Mouse (Mus musculus): ENCODE results near the gene Catip.
"Not testable (repeated sequence)": the region's sequence is repeated elsewhere in the genome, so short reads cannot be mapped to it uniquely, and the experiment has no call there.

Gene Catip

GRCm38 (mm10) chr1:74384525-74384924 is 22.6 kb downstream of the Catip start:
- no peak for DNase-seq (ENCODE audit: low spot score)

DNA sequence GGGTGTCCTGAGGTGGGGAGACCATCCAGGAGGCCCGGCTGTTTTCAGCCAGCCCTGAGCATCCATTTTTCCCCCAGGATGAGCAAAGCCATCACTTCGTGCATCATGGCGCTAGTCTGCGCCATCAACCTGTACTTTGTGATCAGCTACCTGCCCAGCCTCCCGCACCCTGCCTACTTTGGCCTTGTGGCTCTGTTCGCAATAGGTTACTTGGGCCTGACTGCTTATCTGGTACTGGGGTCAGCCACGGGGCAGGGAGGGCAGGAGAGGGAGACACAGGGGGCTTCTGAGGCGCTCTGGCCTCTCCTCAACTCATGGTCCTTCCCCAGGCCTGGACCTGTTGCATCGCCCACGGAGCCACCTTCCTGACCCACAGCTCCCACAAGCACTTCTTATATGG is 23.2 kb downstream of the Catip start:
- no peak for DNase-seq (ENCODE audit: low spot score)

DNA sequence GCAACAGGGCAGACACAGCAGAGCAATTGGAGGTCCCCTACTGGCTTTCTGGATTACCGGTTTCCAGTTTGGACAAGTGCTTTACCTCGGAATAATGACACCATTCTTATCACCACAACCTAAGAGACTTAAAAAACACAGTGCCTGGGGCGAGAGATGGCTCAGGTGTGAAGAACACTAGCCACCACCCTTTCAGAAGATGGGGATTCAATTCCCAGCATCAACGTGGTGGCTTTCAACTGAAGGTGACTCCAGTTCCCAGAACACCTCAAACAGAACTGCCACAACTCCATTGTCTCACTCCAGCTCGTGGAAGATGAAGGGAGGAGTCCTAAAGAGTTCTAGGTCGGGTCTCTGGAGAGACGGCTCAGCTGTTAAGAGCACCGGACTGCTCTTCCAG is 23.6 kb downstream of the Catip start:
- no peak for DNase-seq (ENCODE audit: low spot score)

GRCm38 (mm10) chr1:74386363-74386713 is 24.4 kb downstream of the Catip start:
- DNase-seq (ENCODE audit: low spot score) = no peak

DNA sequence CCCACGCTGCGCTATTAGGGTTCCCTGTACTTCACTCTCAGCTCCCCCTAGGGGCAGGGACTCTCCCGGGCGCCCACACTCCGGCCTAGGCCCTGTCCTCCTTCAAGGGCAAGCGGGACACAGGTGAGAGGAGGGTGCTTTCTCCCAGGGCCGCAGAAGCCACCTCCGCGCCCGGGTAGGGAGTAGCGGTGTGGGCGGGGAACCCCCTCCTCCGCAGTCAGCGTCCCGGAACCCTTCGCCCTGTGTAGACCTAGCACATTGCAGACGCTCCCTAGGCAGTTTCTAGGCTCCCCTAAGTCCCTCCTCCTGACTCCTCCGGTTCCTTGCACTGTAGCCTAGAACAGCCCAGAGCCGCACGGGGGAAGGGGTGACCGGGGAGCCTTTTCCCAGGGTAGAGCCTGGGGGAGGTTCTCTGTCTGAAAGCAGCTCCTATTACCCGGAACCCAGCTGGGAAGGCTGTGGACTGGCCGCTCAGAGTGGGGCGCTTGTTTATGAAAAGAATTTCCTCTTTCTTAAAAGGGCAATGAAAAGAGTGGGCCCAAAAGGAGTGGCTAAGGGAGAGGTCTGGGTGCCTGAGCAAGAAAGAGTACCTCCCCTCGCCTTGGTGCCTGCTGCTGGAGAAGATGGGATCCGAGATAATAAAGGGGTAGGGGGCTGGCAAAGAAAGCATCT is 24.9 kb downstream of the Catip start:
- peak; percentile 97 for DNase-seq (ENCODE audit: low spot score)

DNA sequence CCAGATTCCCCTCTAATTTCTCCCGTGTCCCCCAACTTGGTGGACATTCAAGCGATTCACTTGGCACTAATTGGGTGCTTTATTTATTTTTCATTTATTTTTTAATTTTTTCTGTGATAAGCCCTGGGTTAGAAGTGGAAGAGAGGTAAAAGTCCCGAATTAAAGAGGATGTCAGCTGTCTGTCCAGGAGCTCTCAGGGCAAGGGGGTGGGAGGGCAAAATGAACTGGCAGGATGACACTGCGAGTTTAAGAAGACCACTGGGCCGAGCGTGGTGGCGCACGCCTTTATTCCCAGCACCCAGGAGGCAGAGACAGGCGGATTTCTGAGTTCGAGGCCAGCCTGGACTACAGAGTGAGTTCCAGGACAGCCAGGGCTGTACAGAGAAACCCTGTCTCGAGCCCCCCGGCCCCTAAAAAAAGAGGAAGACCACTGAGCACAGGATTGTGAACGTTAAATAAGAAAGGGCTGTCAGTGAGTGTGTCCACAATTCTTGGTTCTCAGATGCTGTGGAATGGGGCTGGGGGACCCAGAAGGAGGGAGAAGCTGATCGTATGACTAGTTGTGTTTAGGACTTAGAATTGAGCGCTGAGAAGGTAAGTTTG is 25.6 kb downstream of the Catip start:
- no peak for DNase-seq (ENCODE audit: low spot score)

DNA sequence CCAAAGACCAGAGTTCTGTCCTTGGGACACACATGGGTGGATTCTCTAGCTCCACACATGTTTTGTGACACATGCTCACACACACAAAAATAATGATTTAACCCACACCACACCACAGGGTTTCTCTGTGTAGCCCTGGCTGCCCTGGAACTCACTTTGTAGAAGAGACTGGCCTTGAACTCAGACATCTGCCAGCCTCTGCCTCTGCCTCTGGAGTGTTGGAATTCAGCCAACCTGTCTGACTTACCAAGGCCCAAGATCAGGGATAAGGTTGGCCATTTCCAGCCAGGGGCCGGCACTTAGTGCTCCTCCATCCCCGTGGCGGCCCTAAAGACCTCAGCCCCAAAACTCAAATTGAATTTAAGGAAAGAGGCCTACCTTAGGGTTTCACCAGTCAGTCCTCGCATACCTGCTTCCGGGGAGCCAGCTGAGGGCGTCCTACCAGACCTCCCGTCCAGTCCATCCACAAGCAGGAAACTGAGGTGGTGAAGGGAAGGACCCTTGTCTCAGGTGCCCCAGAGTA is 26.6 kb downstream of the Catip start:
- no peak for DNase-seq (ENCODE audit: low spot score)

DNA sequence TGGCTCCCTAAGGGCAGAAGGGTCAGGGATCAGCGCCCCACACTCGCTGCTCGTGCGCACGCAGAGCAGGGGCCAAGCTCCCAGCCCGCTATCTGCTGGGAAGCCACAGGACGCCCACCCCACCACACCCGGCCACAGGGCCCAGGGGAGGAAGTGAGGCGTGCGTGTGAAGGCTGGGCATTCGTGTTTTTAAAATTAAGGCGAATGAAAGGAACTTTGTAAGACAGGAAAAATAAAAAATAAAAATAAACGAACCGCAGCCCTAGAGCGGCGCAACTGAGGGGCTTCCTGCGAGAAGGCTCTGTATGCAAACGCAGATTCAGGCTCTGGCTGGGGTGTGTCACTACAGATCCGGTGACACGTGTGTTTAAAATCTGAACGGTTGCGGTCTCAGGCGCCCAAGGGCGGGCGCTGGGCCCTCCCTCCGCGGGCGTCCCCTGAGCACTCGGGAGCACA is 28.0 kb downstream of the Catip start:
- peak; percentile 37 for DNase-seq (ENCODE audit: low spot score)

- DNase-seq (ENCODE audit: low spot score) = peak; percentile 68
Observed at GRCm38 (mm10) chr1:74390287-74390906, 28.5 kb downstream of the Catip start.

DNA sequence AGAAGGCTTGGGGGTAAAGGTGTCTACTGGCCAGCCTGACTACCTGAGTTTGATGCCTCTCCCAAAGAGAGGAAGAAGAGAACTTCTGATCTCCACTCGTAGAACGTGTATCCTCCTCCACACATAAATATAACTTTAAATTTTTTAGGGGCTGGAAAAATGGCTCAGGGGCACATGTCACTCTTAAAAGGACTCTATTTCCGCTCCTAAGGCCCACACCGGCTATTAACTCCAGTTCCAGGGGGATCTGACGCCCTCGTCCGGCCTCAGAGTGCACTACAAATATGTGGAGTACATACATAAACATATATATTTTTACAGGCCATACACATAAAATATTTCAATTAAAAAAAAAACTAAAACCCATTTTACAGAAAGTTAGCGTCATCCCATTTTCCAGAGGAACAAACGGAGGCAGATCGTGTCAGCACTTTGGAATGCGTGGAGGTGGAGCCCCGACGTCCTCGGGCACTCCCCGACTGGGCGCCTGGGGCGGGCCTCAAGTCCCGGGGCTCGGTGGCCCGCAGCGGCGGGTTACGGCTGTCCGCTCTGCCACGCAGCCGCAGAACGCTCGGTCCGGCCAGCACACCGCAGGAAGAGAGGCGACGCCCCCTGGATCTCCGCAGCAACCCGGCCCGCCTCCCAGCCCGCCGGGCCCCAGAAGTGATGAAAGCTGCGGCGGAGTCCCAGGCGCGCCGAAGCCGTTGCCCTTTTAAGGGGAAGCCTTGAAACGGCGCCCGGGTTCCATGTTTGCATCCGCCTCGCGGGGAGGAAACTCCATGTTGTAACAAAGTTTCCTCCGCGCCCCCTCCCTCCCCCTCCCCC is 29.2 kb downstream of the Catip start, which contains the start of gene Ctdsp1:
TSS of gene Ctdsp1 (plus strand) at position 586 of the 825 bp plus-strand sequence.
- peak; percentile 97 for DNase-seq (ENCODE audit: low spot score)

GRCm38 (mm10) chr1:74391844-74392441 is 30.0 kb downstream of the Catip start:
- DNase-seq (ENCODE audit: low spot score) = peak; percentile 64

DNA sequence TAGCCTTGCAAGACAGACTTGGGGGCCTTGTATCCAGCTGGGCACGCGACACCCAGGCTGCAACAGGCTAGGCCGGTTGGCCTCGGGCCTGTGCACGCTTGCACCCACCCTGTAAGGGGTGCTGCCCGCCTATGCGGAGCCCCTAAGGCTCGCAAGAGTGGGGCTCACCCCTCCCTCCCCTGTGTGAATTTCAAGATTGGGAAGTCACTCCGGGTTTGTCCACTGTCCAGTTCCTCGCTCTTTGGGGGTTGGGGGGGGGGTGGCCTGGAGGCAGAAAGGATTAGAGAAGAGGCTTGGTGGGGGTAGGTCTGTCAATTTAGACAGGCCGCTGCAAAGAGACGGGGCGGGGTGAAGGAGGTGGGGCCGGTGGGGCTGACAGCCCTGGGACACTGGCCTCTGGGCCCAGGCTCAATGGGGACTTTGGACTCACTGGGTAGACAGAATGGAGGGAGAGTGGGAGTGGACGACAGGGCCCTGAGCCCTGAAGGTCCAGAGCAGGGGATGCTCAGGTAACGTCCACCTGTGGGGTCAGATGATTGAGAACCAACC is 30.6 kb downstream of the Catip start:
- peak; percentile 20 for DNase-seq (ENCODE audit: low spot score)

GRCm38 (mm10) chr1:74393010-74393409 is 31.1 kb downstream of the Catip start:
- DNase-seq (ENCODE audit: low spot score) = no peak

GRCm38 (mm10) chr1:74393697-74394096 is 31.8 kb downstream of the Catip start:
- DNase-seq (ENCODE audit: low spot score) = no peak

DNA sequence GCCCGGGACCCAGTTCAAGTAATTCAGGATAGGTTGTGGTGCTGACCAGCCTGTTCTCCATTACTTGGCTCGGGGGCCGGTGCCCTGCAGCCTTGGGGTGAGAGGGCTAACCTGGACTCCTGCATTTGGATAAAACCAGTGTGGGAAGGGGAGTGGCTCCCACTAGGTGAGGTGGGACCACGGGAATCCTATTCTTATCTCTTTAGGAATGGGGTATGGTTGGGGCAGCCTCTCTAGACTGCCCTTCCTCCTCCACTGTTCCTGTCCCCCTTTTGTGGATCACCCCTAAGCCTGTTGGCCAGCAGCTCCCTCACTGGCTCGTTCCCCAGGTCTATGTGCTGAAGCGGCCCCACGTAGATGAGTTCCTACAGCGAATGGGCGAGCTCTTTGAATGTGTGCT is 32.4 kb downstream of the Catip start:
- no peak for DNase-seq (ENCODE audit: low spot score)

GRCm38 (mm10) chr1:74394858-74395257 is 33.0 kb downstream of the Catip start:
- no peak for DNase-seq (ENCODE audit: low spot score)

DNA sequence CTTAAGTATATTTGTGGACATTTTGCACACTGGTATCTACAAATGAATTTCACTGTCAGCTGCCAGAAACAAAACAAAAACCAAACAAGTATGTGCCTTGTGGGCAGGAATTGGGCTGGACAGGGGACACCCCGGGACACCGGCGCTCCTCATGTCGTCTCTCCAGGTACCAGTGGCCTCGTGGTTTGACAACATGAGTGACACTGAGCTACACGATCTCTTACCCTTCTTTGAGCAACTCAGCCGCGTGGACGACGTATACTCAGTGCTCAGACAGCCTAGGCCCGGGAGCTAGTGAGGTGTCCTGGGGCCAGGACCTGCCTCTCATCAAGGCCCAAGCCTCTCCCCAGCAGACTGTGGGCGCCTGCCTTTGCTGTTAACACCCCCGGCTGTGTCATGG is 33.4 kb downstream of the Catip start:
- no peak for DNase-seq (ENCODE audit: low spot score)

GRCm38 (mm10) chr1:74396456-74397222 is 34.7 kb downstream of the Catip start:
- not testable (repeated sequence) for DNase-seq (ENCODE audit: low spot score)

DNA sequence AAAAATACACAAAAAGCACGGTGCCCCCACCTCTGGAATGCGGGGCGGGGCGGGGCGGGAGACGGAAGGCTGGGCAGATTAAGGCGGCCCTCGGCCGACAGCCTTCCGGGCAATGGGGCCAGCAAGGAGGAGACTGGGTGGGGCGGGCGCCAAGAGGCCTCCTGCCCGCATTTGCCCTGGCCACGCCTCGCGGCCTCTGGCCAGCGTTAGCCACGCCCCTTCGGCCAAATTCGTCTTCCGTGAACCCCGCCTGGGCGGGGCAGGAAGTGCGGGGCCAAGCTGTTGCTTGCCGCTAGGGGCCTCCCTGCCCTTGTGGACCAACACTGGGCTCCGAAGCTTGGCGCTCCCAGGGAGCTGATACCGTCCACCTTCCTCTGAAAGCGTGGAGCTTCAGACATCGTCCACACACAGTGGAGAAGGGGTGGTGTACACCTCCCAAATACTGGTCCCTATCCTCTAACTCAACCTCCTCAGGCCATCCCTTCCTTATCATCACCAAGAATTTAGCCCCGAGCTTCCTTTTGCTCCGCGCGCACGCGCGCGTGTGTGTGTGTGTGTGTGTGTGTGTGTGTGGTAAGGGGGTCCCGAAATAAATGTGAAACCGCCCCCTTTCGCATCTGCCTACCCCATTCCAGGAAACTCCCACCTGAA is 35.5 kb downstream of the Catip start:
- peak; percentile 97 for DNase-seq (ENCODE audit: low spot score)

DNA sequence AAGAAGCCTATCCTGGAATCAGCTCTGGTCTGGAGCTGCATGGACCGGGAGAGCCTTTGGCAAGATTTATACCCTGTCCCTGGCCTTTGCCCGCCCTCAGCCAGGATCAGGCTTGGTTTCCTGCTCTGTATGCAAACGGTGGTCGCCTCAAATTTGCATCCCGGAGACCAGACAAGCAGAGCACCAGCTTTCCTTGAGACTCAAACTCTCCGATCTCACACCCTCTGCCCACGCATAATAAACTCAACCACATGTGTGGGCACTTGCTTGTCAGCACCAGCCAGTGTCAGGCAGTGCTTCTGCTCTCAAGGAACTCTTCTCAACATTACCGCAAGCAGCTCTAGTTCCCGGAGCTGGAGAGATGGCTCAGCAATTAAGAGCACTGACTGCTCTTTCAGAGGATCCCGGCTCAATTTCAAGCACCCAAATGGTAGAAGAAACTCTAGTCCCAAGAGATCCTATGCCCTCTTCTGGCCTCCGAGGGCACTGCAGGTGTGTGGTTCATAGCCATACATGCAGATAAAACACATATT is 36.1 kb downstream of the Catip start:
- peak; percentile 81 for DNase-seq (ENCODE audit: low spot score)

Data from retina, embryonic 14.5 days (tissue).